Mouse (Mus musculus): ENCODE measurements around the gene Hadhb. TPM values are rescaled to one million over a fixed set of nuclear protein-coding genes. Genes with fewer than 3 reads are reported as not detected.
"Not testable (repeated sequence)": the region's sequence is repeated elsewhere in the genome, so short reads cannot be mapped to it uniquely, and the experiment has no call there.

Gene Hadhb
- polyA plus RNA-seq, 1 experiment from 2014 or later, result 111 TPM

DNA sequence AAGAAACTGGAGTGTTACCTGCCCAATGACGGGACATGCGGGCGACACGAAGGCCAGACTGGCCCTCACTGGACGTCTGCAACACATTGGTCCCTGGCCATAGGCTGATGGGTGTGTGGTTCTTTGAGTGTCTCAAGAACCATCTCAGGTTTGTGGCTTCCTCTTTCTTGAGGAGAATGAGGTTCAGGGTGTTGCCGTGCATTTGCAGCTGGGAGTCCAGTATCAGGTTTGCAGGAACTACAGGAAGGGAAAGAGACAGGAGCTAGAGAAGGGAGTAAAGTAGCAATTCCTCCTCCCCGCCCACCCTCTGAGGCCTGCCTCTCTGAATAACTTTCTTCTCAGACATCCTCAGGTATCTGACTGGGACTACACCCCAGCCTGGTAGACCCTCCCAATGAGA, 47.2 kb downstream of the Hadhb start:
- H3K36me3 ChIP-seq (replicated peaks), result no peaks in the 10 kb centered on the region
- WGBS, result 88% methylated on average over 7 of the region's 7 CpGs

GRCm38 (mm10) chr5:30203216-30203885, 48.3 kb downstream of the Hadhb start:
- WGBS, result 75% methylated on average over 10 of the region's 10 CpGs
- H3K4me3 ChIP-seq, result no peak overlapping the region
- H3K4me1 ChIP-seq, result 0 out of 2 replicates have a peak, but pooled peaks cover 2% of the 10 kb centered on the region
- no peaks in the 10 kb centered on the region for H3K27me3 ChIP-seq (ENCODE audit: poor library complexity, severe bottlenecking)
- H3K27ac ChIP-seq, result no peak overlapping the region
- no peaks in the 10 kb centered on the region for H3K36me3 ChIP-seq (replicated peaks)
- H3K9me3 ChIP-seq, result no peaks in the 10 kb centered on the region
- DNase-seq (ENCODE audit: extremely low spot score, low spot score), result no peak

More for the DNA sequence above, 47.2 kb downstream of the Hadhb start:
- no peaks in the 10 kb centered on the region for H3K27me3 ChIP-seq (ENCODE audit: poor library complexity, severe bottlenecking)
- no peak overlapping the region for H3K27ac ChIP-seq
- H3K4me1 ChIP-seq, result 0 out of 2 replicates have a peak, but pooled peaks cover 2% of the 10 kb centered on the region
- H3K4me3 ChIP-seq, result no peak overlapping the region
- DNase-seq (ENCODE audit: extremely low spot score, low spot score), result no peak
- H3K9me3 ChIP-seq, result no peaks in the 10 kb centered on the region

DNA sequence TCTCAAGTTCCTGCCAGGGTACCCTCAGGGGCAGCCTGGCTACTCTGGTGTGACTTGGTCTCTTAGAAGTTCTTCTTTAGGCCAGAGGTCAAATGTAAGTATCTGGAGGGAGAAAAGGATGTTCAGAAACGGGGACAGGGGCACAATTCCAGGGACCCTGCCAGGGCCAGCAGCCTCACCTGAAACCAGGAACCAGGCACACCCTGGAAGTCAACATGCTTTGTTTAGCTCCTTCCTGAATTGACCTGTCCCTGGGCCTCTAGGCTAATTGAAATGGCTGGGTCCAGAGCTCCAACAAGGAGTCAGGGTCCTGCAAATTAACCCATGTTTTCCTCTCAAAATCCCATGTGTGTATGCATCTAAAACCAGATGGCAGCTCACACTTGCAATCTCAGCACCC, 49.4 kb downstream of the Hadhb start:
- WGBS, result 52% methylated on average over 1 of the region's 1 CpGs
- H3K9me3 ChIP-seq, result no peaks in the 10 kb centered on the region

GRCm38 (mm10) chr5:30205034-30205433, 50.0 kb downstream of the Hadhb start:
- Histone ChIP-seq H3K4me3 (no peak overlapping the region), H3K4me1 (0 out of 2 replicates have a peak, but pooled peaks cover 2% of the 10 kb centered on the region), H3K27ac (no peak overlapping the region), H3K36me3 (replicated peaks) (no peaks in the 10 kb centered on the region), H3K9me3 (no peaks in the 10 kb centered on the region), H3K27me3 (ENCODE audit: poor library complexity, severe bottlenecking) (no peaks in the 10 kb centered on the region)
- 73% methylated on average over 3 of the region's 3 CpGs for WGBS
- DNase-seq (ENCODE audit: extremely low spot score, low spot score), result no peak

More for the DNA sequence above, 49.4 kb downstream of the Hadhb start:
- H3K27ac ChIP-seq, result no peak overlapping the region
- no peak overlapping the region for H3K4me3 ChIP-seq
- no peaks in the 10 kb centered on the region for H3K27me3 ChIP-seq (ENCODE audit: poor library complexity, severe bottlenecking)
- H3K4me1 ChIP-seq, result 0 out of 2 replicates have a peak, but pooled peaks cover 2% of the 10 kb centered on the region
- DNase-seq (ENCODE audit: extremely low spot score, low spot score), result no peak
- no peaks in the 10 kb centered on the region for H3K36me3 ChIP-seq (replicated peaks)

- no peaks in the 10 kb centered on the region for H3K9me3 ChIP-seq
- 47% methylated on average over 5 of the region's 5 CpGs for WGBS
- no peak within 1 kb of the TSS for H3K4me3 ChIP-seq
- H3K27me3 ChIP-seq (ENCODE audit: poor library complexity, severe bottlenecking), result no peaks in the 10 kb centered on the region
- H3K27ac ChIP-seq, result no peak within 1 kb of the TSS
- H3K4me1 ChIP-seq, result 0 out of 2 replicates have a peak, but pooled peaks cover 2% of the 10 kb centered on the region
- no peaks in the 10 kb centered on the region for H3K36me3 ChIP-seq (replicated peaks)
- DNase-seq (ENCODE audit: extremely low spot score, low spot score), result no peak
Observed at GRCm38 (mm10) chr5:30205493-30205892, 50.4 kb downstream of the Hadhb start, which contains the start of gene Adgrf3. Gene Adgrf3, minus strand, starts transcription at chr5:30205722.

DNA sequence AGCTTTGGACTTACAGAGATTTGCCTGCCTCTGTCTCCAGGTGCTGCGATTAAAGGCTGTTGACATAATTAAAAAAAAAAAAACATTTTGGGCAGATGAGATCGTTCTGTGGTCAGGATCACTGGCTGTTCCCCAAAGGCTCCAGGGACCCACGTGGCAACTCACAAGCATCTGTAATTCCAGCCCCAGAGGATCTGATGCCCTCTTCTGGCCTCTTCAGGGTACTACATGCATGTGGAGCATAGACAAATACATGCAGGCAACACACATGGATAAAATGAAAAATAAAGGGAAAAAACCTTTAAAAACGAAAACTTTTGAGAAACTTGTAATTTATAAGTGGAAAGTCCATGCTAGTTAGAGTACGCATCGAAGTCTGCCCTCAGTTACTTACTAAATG, 52.2 kb downstream of the Hadhb start:
- Histone ChIP-seq H3K9me3 (no peaks in the 10 kb centered on the region), H3K4me1 (0 out of 2 replicates have a peak, but pooled peaks cover 2% of the 10 kb centered on the region), H3K27ac (no peak overlapping the region), H3K27me3 (ENCODE audit: poor library complexity, severe bottlenecking) (no peaks in the 10 kb centered on the region), H3K36me3 (replicated peaks) (no peaks in the 10 kb centered on the region), H3K4me3 (no peak overlapping the region)
- peak; percentile 44 for DNase-seq (ENCODE audit: extremely low spot score, low spot score)
- 70% methylated on average over 6 of the region's 6 CpGs for WGBS

DNA sequence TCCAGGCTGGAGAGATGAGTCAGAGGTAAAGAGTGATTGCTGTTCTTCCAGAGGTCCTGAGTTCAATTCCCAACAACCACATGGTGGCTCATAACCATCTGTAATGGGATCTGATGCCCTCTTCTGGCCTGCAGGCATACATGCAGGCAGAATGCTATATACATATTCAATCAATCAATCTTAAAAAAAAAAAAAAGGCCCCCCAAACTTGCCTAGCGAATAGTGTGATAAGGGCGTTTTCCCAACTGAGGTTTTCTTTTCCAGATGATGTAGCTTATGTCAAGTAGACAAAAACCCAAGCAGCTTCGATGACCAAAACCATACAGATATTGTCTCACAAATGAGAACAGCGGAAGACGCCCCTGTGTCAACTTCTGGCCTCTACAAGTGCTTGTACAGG, 55.7 kb downstream of the Hadhb start:
- not testable (repeated sequence) for H3K4me1 ChIP-seq; H3K9me3 ChIP-seq; H3K4me3 ChIP-seq; DNase-seq (ENCODE audit: extremely low spot score, low spot score); H3K27ac ChIP-seq; H3K36me3 ChIP-seq (replicated peaks); H3K27me3 ChIP-seq (ENCODE audit: poor library complexity, severe bottlenecking)
- 91% methylated on average over 5 of the region's 5 CpGs for WGBS

DNA sequence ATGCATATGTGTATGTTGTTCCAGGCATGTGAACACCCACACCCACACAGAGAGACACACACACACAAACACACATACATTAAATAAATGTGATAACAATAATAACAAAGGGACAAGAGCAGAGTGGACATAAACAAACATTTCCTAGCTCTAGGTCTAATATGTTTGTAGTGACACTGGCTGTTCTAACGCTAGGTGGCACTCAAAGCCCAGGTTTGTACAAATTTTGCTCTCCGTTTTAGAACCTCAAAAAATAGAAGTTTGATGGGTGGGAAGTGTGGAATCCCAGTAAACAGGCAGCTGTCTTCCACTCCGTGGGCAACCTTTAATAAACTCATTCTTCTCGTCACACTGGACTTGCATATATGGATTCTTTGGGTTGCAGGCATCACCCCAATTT, 59.8 kb downstream of the Hadhb start:
- no peaks in the 10 kb centered on the region for H3K9me3 ChIP-seq
- DNase-seq (ENCODE audit: extremely low spot score, low spot score), result peak; percentile 38
- no peaks in the 10 kb centered on the region for H3K36me3 ChIP-seq (replicated peaks)
- H3K4me1 ChIP-seq, result no peaks in the 10 kb centered on the region
- no peaks in the 10 kb centered on the region for H3K27me3 ChIP-seq (ENCODE audit: poor library complexity, severe bottlenecking)
- H3K4me3 ChIP-seq, result no peak overlapping the region
- H3K27ac ChIP-seq, result no peak overlapping the region
- 18% methylated on average over 4 of the region's 4 CpGs for WGBS

- H3K4me3 ChIP-seq, result no peak overlapping the region
- H3K9me3 ChIP-seq, result no peaks in the 10 kb centered on the region
- no peaks in the 10 kb centered on the region for H3K4me1 ChIP-seq
- no peak overlapping the region for H3K27ac ChIP-seq
- H3K27me3 ChIP-seq (ENCODE audit: poor library complexity, severe bottlenecking), result no peaks in the 10 kb centered on the region
- no peaks in the 10 kb centered on the region for H3K36me3 ChIP-seq (replicated peaks)
- DNase-seq (ENCODE audit: extremely low spot score, low spot score), result no peak
- WGBS, result 83% methylated on average over 5 of the region's 5 CpGs
Observed at GRCm38 (mm10) chr5:30215970-30216369, 60.9 kb downstream of the Hadhb start.

GRCm38 (mm10) chr5:30219715-30220114, 64.7 kb downstream of the Hadhb start:
- H3K27ac ChIP-seq, result no peak overlapping the region
- peaks cover 10% of the 10 kb centered on the region for H3K36me3 ChIP-seq (replicated peaks)
- no peaks in the 10 kb centered on the region for H3K27me3 ChIP-seq (ENCODE audit: poor library complexity, severe bottlenecking)
- H3K4me1 ChIP-seq, result no peaks in the 10 kb centered on the region
- H3K9me3 ChIP-seq, result no peaks in the 10 kb centered on the region; the same call in 1 of the 2 replicates
- no peak overlapping the region for H3K4me3 ChIP-seq
- no peak for DNase-seq (ENCODE audit: extremely low spot score, low spot score)
- WGBS, result 89% methylated on average over 2 of the region's 2 CpGs

- H3K4me1 ChIP-seq, result no peaks in the 10 kb centered on the region
- H3K27ac ChIP-seq, result no peak overlapping the region
- DNase-seq (ENCODE audit: extremely low spot score, low spot score), result no peak
- no peaks in the 10 kb centered on the region for H3K27me3 ChIP-seq (ENCODE audit: poor library complexity, severe bottlenecking)
- no peak overlapping the region for H3K4me3 ChIP-seq
- 91% methylated on average over 8 of the region's 8 CpGs for WGBS
- peaks cover 10% of the 10 kb centered on the region for H3K36me3 ChIP-seq (replicated peaks)
- H3K9me3 ChIP-seq, result no peaks in the 10 kb centered on the region; the same call in 1 of the 2 replicates
Observed at GRCm38 (mm10) chr5:30220666-30221065, 65.6 kb downstream of the Hadhb start.

DNA sequence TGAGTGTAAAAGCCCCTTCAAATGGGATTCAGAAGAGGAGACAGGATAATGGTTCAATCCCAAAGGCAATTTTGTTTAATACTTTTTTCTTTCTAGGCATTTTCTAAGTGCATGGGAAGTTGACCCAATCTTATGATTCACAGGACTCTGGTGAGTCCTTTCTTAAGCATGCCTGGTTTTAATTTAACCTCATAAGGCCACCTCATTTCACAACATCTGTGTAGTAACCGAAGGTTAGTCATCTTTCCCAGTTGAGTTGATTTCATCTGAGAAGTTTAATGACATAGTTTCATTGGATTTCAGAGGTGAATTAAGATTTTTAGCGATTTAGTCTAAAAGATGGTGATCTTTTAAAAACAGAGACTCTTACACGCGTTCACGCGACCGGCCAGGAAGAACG, 67.6 kb downstream of the Hadhb start:
- H3K4me3 ChIP-seq, result no peak overlapping the region
- H3K27me3 ChIP-seq (ENCODE audit: poor library complexity, severe bottlenecking), result no peaks in the 10 kb centered on the region
- WGBS, result 97% methylated on average over 8 of the region's 8 CpGs
- no peak for DNase-seq (ENCODE audit: extremely low spot score, low spot score)
- H3K9me3 ChIP-seq, result no peaks in the 10 kb centered on the region; the same call in 1 of the 2 replicates
- H3K27ac ChIP-seq, result no peak overlapping the region
- peaks cover 10% of the 10 kb centered on the region for H3K36me3 ChIP-seq (replicated peaks)
- no peaks in the 10 kb centered on the region for H3K4me1 ChIP-seq

GRCm38 (mm10) chr5:30230901-30231300, 75.9 kb downstream of the Hadhb start:
- Histone ChIP-seq H3K27ac (no peak overlapping the region), H3K4me1 (peaks cover 30% of the 10 kb centered on the region), H3K36me3 (replicated peaks) (peaks cover 14% of the 10 kb centered on the region), H3K27me3 (ENCODE audit: poor library complexity, severe bottlenecking) (no peaks in the 10 kb centered on the region), H3K9me3 (peaks cover 8% of the 10 kb centered on the region; the same call in 1 of the 2 replicates), H3K4me3 (no peak overlapping the region)
- 81% methylated on average over 4 of the region's 4 CpGs for WGBS
- no peak for DNase-seq (ENCODE audit: extremely low spot score, low spot score)

All from forebrain, embryonic 10.5 days (tissue).